Mouse (Mus musculus): ENCODE results near the gene Ralgps1.

DNA sequence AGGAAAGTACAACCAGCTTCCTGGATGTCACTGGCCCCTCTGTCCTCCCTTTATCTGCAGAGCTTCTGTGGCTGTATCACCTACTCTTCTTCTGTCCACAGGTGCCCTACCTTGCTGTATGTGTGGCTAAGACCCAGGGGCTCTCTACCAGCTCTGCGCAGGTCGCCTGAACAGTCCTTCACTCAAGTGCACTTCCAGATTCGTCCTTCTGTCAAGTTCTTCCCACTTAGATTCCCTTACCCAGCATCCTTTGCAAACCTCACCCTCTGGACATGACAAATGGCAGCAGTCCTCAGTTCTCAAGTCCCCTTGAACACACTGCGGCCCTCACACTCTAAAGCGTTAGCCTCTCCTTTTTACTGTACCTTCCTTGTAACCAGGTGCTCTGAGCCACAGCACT lies 89.5 kb downstream of the Ralgps1 start:
- TF ChIP-seq ZC3H11A (IDR thresholded peaks at IDR 0.05; ENCODE audit: low read depth, low read length) (no peak), POLR2A (IDR thresholded peaks at IDR 0.05; ENCODE audit: low read depth, low read length) (no peak), USF1 (IDR thresholded peaks at IDR 0.05; ENCODE audit: low read depth, low read length) (no peak)

All from CH12.LX (cell line).